Mouse (Mus musculus) G1E (cell line): ENCODE data around the gene Olfr1564. TPM values are rescaled to one million over a fixed set of nuclear protein-coding genes. Genes with fewer than 3 reads are reported as not detected.

ENCODE experiments used
- polyA plus RNA-seq: library from polyadenylated mRNA; stranded (reverse); fragments of >175 nt; gene quantifications from 2 replicates; pipeline ENCODE4 v1.2.3, GENCODE M21; 2012
- total RNA-seq, 2 experiments: library from RNA; stranded (forward) in 1 of 2; stranded (reverse) in 1 of 2; fragments of 200-1000 nt in 1 of 2; fragments of >200 nt in 1 of 2; fragmentation: Nextera tagmentation in 1 of 2; gene quantifications; 2 replicates each; pipeline ENCODE4 v1.2.3; 2014 to 2017

The Olfr1564 gene
- total and polyA plus RNA-seq, 3 experiments = under 0.01 TPM; not detected in 2

Other genes with a start within 250 kb of the Olfr1564 start
- gene Zfp952, start 228.6 kb downstream of the Olfr1564 start, total RNA-seq (2014; fragmentation: Nextera tagmentation) = 11.4 and 11.8 TPM in 2 replicates
- gene Zfp952, start 228.6 kb downstream of the Olfr1564 start, total RNA-seq (2017) = 11.8 and 13.1 TPM in 2 replicates
- gene Zfp952, start 228.6 kb downstream of the Olfr1564 start, polyA plus RNA-seq = 0.28 and 0.35 TPM in 2 replicates
- 15.0 and 16.7 TPM in 2 replicates for gene Zfp763, start 188.3 kb downstream of the Olfr1564 start, total RNA-seq (2014; fragmentation: Nextera tagmentation)
- gene Zfp763, start 188.3 kb downstream of the Olfr1564 start, total RNA-seq (2017) = 11.2 and 11.5 TPM in 2 replicates
- 0.11 and 0.25 TPM in 2 replicates for gene Zfp763, start 188.3 kb downstream of the Olfr1564 start, polyA plus RNA-seq
- gene 4921501E09Rik, start 153.6 kb downstream of the Olfr1564 start, total RNA-seq (2014; fragmentation: Nextera tagmentation) = not detected in 2 replicates
- gene 4921501E09Rik, start 153.6 kb downstream of the Olfr1564 start, total RNA-seq (2017) = 0.05 and 0.06 TPM in 2 replicates
- not detected in 2 replicates for gene 4921501E09Rik, start 153.6 kb downstream of the Olfr1564 start, polyA plus RNA-seq
- gene Zfp563, start 132.4 kb downstream of the Olfr1564 start, total RNA-seq (2014; fragmentation: Nextera tagmentation) = 7.4 and 9.6 TPM in 2 replicates
- 7.5 and 10.5 TPM in 2 replicates for gene Zfp563, start 132.4 kb downstream of the Olfr1564 start, total RNA-seq (2017)
- gene Zfp563, start 132.4 kb downstream of the Olfr1564 start, polyA plus RNA-seq = 0.56 and 0.65 TPM in 2 replicates
- not detected in 2 replicates for gene Morc2b, start 82.0 kb downstream of the Olfr1564 start, total RNA-seq (2014; fragmentation: Nextera tagmentation)
- gene Morc2b, start 82.0 kb downstream of the Olfr1564 start, total RNA-seq (2017) = 0.12 and 0.22 TPM in 2 replicates
- not detected in 2 replicates for gene Morc2b, start 82.0 kb downstream of the Olfr1564 start, polyA plus RNA-seq
- not detected in 2 replicates for gene Olfr55, start 53.2 kb downstream of the Olfr1564 start, total RNA-seq (2014; fragmentation: Nextera tagmentation)
- 0.17 and 0.44 TPM in 2 replicates for gene Olfr55, start 53.2 kb downstream of the Olfr1564 start, total RNA-seq (2017)
- not detected in 2 replicates for gene Olfr55, start 53.2 kb downstream of the Olfr1564 start, polyA plus RNA-seq
- gene Olfr239, start 30.4 kb downstream of the Olfr1564 start, total RNA-seq (2014; fragmentation: Nextera tagmentation) = not detected in 2 replicates
- gene Olfr239, start 30.4 kb downstream of the Olfr1564 start, total RNA-seq (2017) = not detected in 2 replicates
- not detected in 2 replicates for gene Olfr239, start 30.4 kb downstream of the Olfr1564 start, polyA plus RNA-seq
- 29.0 and 30.5 TPM in 2 replicates for gene Zfp955a, start 33.5 kb upstream of the Olfr1564 start, total RNA-seq (2014; fragmentation: Nextera tagmentation)
- gene Zfp955a, start 33.5 kb upstream of the Olfr1564 start, total RNA-seq (2017) = 24.6 and 26.8 TPM in 2 replicates
- gene Zfp955a, start 33.5 kb upstream of the Olfr1564 start, polyA plus RNA-seq = 0.37 and 0.50 TPM in 2 replicates
- not detected in 2 replicates for gene Olfr63, start 43.0 kb upstream of the Olfr1564 start, total RNA-seq (2014; fragmentation: Nextera tagmentation)
- gene Olfr63, start 43.0 kb upstream of the Olfr1564 start, total RNA-seq (2017) = 0.06 and 0.11 TPM in 2 replicates
- gene Olfr63, start 43.0 kb upstream of the Olfr1564 start, polyA plus RNA-seq = not detected in 2 replicates
- 17.8 and 18.1 TPM in 2 replicates for gene Zfp955b, start 67.9 kb upstream of the Olfr1564 start, total RNA-seq (2014; fragmentation: Nextera tagmentation)
- 14.3 and 17.8 TPM in 2 replicates for gene Zfp955b, start 67.9 kb upstream of the Olfr1564 start, total RNA-seq (2017)
- 0.44 and 0.62 TPM in 2 replicates for gene Zfp955b, start 67.9 kb upstream of the Olfr1564 start, polyA plus RNA-seq
- 27.7 and 30.3 TPM in 2 replicates for gene Zfp81, start 137.2 kb upstream of the Olfr1564 start, total RNA-seq (2014; fragmentation: Nextera tagmentation)
- gene Zfp81, start 137.2 kb upstream of the Olfr1564 start, total RNA-seq (2017) = 14.5 TPM in 2 replicates
- gene Zfp81, start 137.2 kb upstream of the Olfr1564 start, polyA plus RNA-seq = 0.22 and 0.35 TPM in 2 replicates
- gene Zfp101, start 173.0 kb upstream of the Olfr1564 start, total RNA-seq (2014; fragmentation: Nextera tagmentation) = 58.9 and 65.6 TPM in 2 replicates
- gene Zfp101, start 173.0 kb upstream of the Olfr1564 start, total RNA-seq (2017) = 68.2 and 97.1 TPM in 2 replicates
- 0.55 and 0.87 TPM in 2 replicates for gene Zfp101, start 173.0 kb upstream of the Olfr1564 start, polyA plus RNA-seq
- gene Actl9, start 211.2 kb upstream of the Olfr1564 start, total RNA-seq (2014; fragmentation: Nextera tagmentation) = not detected in 2 replicates
- 0.11 TPM in 1 of 2 replicates, not detected in the other for gene Actl9, start 211.2 kb upstream of the Olfr1564 start, total RNA-seq (2017)
- gene Actl9, start 211.2 kb upstream of the Olfr1564 start, polyA plus RNA-seq = not detected in 2 replicates